20 mouse cellular contexts compared by ENCODE assay signal in the genomic region with DNA sequence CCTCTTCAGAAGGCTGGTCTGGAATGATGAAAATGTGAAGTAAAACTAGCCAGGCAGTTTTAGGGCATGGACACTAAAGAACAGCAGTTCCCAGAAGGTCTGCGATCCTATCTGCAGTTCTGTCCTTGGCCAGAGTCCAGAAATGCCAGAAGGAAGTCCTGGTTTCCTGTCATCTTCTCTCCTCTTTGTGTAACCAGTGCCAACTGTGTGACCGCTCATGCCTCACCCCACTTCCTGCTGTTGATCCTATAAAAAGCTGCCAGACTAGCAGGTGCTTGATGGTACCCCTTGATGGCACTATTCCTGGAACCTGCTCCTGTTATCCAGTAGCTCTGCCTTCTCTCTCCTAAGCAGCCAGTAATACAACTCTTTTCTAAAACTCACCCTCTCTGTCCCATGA. TPM values are rescaled to one million over a fixed set of nuclear protein-coding genes. Genes with fewer than 3 reads are reported as not detected.
DNase-seq lines count a peak whose midpoint lies in the region; ATAC-seq lines count a peak whose summit lies in the region.
"Had no signal": no experiment of that assay in that cellular context is flagged by ENCODE, and none has a peak within 500 bp of the region (broad histone marks: within the 10 kb centered on the region; RNA-seq: fewer than 3 reads in every experiment).

No protein-coding gene starts in this region.

- H3K4me3 ChIP-seq in megakaryocyte, embryonic 14.5 days (replicated peaks) = peak overlapping the region; percentile 60
- no peak overlapping the region for H3K4me3 ChIP-seq in forebrain, embryonic 15.5 days
- H3K4me3 ChIP-seq: forebrain, embryonic 12.5 days; hindbrain, embryonic 13.5 days; limb, embryonic 13.5 days; neural tube, embryonic 13.5 days had no signal

- H3K27ac ChIP-seq in forebrain, embryonic 15.5 days (replicated peaks) = no peak overlapping the region
- H3K27ac ChIP-seq: forebrain, embryonic 12.5 days; hindbrain, embryonic 13.5 days; limb, embryonic 13.5 days; neural tube, embryonic 13.5 days had no signal

- H3K36me3 ChIP-seq in megakaryocyte, embryonic 14.5 days (replicated peaks; ENCODE audit: low read length) = peaks cover 3% of the 10 kb centered on the region
- H3K36me3 ChIP-seq in forebrain, embryonic 15.5 days = no peaks in the 10 kb centered on the region
- H3K36me3 ChIP-seq: forebrain, embryonic 12.5 days; hindbrain, embryonic 13.5 days; limb, embryonic 13.5 days had no signal

- 86% methylated on average over 2 of the region's 2 CpGs for WGBS in forebrain, embryonic 15.5 days

- no peaks in the 10 kb centered on the region for H3K27me3 ChIP-seq in megakaryocyte, embryonic 14.5 days (replicated peaks)
- H3K27me3 ChIP-seq in forebrain, embryonic 15.5 days = no peaks in the 10 kb centered on the region
- H3K27me3 ChIP-seq: forebrain, embryonic 12.5 days; hindbrain, embryonic 13.5 days; limb, embryonic 13.5 days; neural tube, embryonic 13.5 days had no signal

- no peak overlapping the region for H3K9ac ChIP-seq in forebrain, embryonic 15.5 days (replicated peaks)
- H3K9ac ChIP-seq: forebrain, embryonic 12.5 days; hindbrain, embryonic 13.5 days; limb, embryonic 13.5 days; neural tube, embryonic 13.5 days had no signal

- no peaks in the 10 kb centered on the region for H3K9me3 ChIP-seq in megakaryocyte, embryonic 14.5 days
- H3K9me3 ChIP-seq in forebrain, embryonic 15.5 days = no peaks in the 10 kb centered on the region
- H3K9me3 ChIP-seq: forebrain, embryonic 12.5 days; hindbrain, embryonic 13.5 days; limb, embryonic 13.5 days; neural tube, embryonic 13.5 days had no signal

- peaks cover 69% of the 10 kb centered on the region for H3K4me1 ChIP-seq in megakaryocyte, embryonic 14.5 days
- no peaks in the 10 kb centered on the region for H3K4me1 ChIP-seq in forebrain, embryonic 15.5 days
- H3K4me1 ChIP-seq: forebrain, embryonic 12.5 days; hindbrain, embryonic 13.5 days; limb, embryonic 13.5 days; neural tube, embryonic 13.5 days had no signal

- no peak overlapping the region for H3K4me2 ChIP-seq in forebrain, embryonic 15.5 days (replicated peaks)
- H3K4me2 ChIP-seq: forebrain, embryonic 12.5 days; heart, embryonic 11.5 days; hindbrain, embryonic 13.5 days; limb, embryonic 13.5 days; neural tube, embryonic 13.5 days had no signal

- DNase-seq in layer of hippocampus, adult 9-11 months = peak; percentile 81
- no peak for DNase-seq in layer of hippocampus, adult 8-10 months (ENCODE audit: low spot score in 2 of 2)
- DNase-seq in T-cell, adult 2 months (ENCODE audit: low spot score) = peak; percentile 22
- peak; percentile 69 to 75 for DNase-seq in cerebellum, postnatal 10 days
- DNase-seq in ovary, postnatal 36 days (ENCODE audit: low spot score) = no peak
- DNase-seq in retina, postnatal 1 day = no peak
- DNase-seq: adrenal gland, adult 2 months; gastrocnemius, postnatal 10 days; kidney, adult 9 months; lung, adult 2 months; midbrain, embryonic 14.5 days; spleen, adult 18-20 months had no signal

- ATAC-seq in forebrain, embryonic 15.5 days (replicated peaks) = no peak
- ATAC-seq: CD4-positive, CD25-positive, alpha-beta regulatory T cell, adult 4 months had no signal

RNA-seq across cellular contexts. Expression of a gene that starts 3.2 kb away (rescaled TPM):
- total RNA-seq in layer of hippocampus, adult 8-10 months (2022) = 100 to 1,000 TPM in 2 of 4 experiments, not detected in 2; 138 to 173 TPM
- polyA plus RNA-seq in megakaryocyte, embryonic 14.5 days (2012; ENCODE audit: insufficient read depth, low replicate concordance) = 4.4 and 13.6 TPM in 2 replicates
- 0.64 TPM in 1 of 2 replicates, not detected in the other for polyA plus RNA-seq in forebrain, embryonic 15.5 days (2015; fragmentation: Nextera tagmentation; extraction: Ambion mirVana)
- total RNA-seq: adrenal gland, adult 2 months; gastrocnemius, postnatal 10 days had no signal

RNA-seq across cellular contexts. Expression of a gene that starts 41.3 kb away (rescaled TPM):
- total RNA-seq in layer of hippocampus, adult 8-10 months (2022) = 10 to 100 TPM; 56.6 to 61.9 (median 58.1) TPM
- polyA plus RNA-seq in megakaryocyte, embryonic 14.5 days (2012; ENCODE audit: insufficient read depth, low replicate concordance) = 29.0 and 66.7 TPM in 2 replicates
- polyA plus RNA-seq in forebrain, embryonic 15.5 days (2015; fragmentation: Nextera tagmentation; extraction: Ambion mirVana) = 40.9 and 41.0 TPM in 2 replicates

Comparison
In these comparisons a context has a peak if more than half of its experiments do, and no peak if none do; other contexts are left out.
1. DNase-seq: peak in layer of hippocampus, adult 9-11 months (single experiment), T-cell, adult 2 months (single experiment) and cerebellum, postnatal 10 days (2 of 2); none in layer of hippocampus, adult 8-10 months (0 of 2), ovary, postnatal 36 days (single experiment) and retina, postnatal 1 day (single experiment).